Mouse (Mus musculus): ENCODE results near the gene Fam120a. TPM values are rescaled to one million over a fixed set of nuclear protein-coding genes. Genes with fewer than 3 reads are reported as not detected.

Gene Fam120a
- 126 and 134 TPM in 2 replicates for total RNA-seq (2017)

DNA sequence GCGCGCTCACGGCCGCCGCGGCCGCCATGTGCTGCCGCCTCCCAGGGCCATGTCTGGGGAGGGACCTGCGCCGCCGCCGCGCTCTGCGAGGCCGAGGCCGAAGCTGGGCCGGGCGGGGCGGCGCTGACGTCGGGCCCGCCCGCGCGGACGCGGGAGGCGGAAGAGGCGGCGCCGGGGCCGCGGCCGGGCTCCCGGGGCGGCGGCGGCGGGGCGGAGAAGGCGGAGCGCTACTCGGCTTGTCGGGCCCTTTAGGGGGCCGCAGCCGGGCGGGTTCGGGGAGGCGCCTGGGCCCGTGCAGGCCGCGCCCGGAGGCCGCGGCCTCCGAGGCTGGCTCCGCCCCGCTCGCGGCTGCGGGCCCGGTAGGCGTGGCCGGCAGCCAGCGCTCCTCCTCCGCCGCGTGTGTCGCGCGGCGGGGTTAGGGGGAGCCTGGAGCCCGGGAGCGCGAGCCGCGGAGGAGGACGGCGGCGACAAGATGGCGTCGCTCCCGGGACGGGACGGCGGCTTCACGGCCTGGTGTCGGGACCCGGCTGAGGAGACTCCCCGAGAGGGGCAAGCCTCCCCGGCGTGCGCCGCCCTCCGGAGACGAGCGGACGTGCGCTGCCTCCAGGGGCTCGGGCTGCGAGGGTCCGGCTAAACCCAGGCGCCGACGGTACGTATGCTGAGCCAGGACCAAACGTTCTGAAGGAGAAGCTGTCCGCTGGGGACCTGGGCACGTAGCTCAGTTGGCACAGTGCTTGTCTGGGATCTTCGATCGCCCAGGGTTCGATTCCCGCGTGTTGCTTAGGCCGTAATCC is at the start of gene Fam120a:
Gene Fam120a (minus strand): TSS at position 62 of the 794 bp plus-strand sequence.
- ATAC-seq (replicated peaks; ENCODE audit: low read depth, poor library complexity, severe bottlenecking), result peak; percentile 26

- no peak for ATAC-seq (replicated peaks; ENCODE audit: low read depth, poor library complexity, severe bottlenecking)
Measured at GRCm38 (mm10) chr13:49017375-49017774, 49.6 kb upstream of the Fam120a start.

DNA sequence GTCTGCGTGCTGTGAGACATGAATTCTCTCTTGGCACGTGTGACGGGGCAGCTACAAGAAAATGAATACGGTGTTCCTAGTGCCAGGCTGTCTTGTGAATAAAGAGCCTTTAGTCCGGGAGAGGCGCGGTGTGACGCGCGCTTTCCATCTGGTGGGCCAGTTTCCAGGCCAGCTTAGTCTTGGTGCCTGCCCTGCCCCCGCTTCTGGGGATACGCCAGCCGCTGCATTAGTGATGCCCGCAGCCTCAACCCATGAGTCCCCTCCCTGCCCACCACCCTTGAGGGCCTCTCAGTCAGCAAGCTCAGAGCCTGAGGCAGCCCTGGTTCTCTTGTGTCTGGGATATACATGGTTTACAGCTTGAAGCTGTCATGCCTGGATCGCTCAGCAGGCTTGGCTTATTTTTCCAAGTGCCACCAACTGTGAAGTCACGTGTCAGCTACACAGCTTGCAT is 48.5 kb upstream of the Fam120a start:
- peak; percentile 43 for ATAC-seq (replicated peaks; ENCODE audit: low read depth, poor library complexity, severe bottlenecking)

GRCm38 (mm10) chr13:49015366-49016306 is 47.8 kb upstream of the Fam120a start:
- ATAC-seq (replicated peaks; ENCODE audit: low read depth, poor library complexity, severe bottlenecking), result peak; percentile 61

DNA sequence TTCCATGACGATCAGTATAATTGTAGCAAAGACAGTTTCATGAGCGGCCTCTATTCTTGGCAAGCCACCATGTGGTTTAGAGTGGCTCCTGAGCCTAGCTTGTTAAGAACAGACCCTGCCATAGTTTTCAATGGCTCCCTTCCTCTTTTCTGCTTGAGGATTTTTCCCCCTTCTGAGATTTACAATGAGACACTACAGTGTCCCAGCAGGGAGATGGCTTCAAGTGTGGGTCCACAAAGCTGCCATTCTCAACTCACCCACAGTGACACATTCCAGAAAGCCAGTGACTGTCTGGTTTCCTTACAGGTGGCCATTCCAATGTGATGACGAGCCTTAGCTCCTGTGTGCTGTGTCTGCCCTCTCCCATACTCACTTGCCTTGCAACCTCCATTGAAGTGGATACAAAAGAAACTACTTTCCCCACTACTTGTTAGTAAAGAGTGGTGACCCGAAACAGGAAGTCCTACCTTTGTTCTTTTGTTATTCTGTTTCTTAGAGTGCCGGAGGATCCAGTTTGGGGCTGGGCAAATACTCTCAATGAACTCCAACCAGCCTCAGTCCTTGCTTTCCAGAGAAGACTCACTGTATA is 45.5 kb upstream of the Fam120a start:
- 0 out of 2 replicates have a peak, but pooled peaks have one; percentile 15 for ATAC-seq (replicated peaks; ENCODE audit: low read depth, poor library complexity, severe bottlenecking)

GRCm38 (mm10) chr13:49001691-49002090 is 33.9 kb upstream of the Fam120a start:
- no peak for ATAC-seq (replicated peaks; ENCODE audit: low read depth, poor library complexity, severe bottlenecking)

DNA sequence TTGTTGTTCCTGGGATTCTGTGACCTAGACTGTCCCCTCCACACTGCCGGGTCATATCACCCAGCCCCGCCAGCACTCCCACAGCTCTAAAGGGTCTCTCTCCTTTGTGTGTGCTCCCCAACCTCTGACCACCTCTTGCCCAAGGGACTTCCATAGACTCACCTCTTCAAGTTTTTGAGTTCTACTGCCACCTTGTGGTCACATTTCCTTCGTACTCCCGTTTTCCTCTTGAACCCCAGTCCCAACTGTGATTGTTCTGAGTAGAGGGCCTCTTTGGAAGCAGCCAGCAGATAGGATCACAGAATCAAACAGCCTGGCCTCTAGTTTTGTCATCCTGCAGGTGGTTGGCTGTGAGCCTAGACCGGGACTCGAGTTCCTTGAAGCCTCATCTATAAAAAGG is 30.8 kb upstream of the Fam120a start:
- ATAC-seq (replicated peaks; ENCODE audit: low read depth, poor library complexity, severe bottlenecking), result peak; percentile 54

DNA sequence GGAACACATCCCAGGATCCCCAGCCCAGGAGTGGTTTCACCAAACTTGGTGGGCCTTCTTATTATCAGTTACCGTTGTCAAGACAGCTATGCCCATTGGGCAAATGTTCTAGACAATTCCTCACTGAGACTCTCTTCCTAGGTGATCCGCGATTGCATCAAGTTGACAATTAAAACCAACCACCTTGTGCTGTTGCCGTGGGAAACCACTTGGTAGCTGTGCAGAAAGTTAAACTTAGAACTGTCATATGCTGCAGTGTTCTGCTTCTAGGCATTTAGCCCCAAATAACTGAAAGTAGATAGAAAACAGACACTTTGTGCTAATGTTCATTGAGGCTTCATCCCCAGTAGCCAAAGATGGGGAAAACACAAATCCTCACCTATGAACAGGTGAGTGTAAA is 28.9 kb upstream of the Fam120a start:
- ATAC-seq (replicated peaks; ENCODE audit: low read depth, poor library complexity, severe bottlenecking), result no peak

- peak; percentile 93 for ATAC-seq (replicated peaks; ENCODE audit: low read depth, poor library complexity, severe bottlenecking)
Measured at GRCm38 (mm10) chr13:48994903-48995302, 27.1 kb upstream of the Fam120a start.

GRCm38 (mm10) chr13:48992914-48993313 is 25.1 kb upstream of the Fam120a start:
- ATAC-seq (replicated peaks; ENCODE audit: low read depth, poor library complexity, severe bottlenecking), result no peak

DNA sequence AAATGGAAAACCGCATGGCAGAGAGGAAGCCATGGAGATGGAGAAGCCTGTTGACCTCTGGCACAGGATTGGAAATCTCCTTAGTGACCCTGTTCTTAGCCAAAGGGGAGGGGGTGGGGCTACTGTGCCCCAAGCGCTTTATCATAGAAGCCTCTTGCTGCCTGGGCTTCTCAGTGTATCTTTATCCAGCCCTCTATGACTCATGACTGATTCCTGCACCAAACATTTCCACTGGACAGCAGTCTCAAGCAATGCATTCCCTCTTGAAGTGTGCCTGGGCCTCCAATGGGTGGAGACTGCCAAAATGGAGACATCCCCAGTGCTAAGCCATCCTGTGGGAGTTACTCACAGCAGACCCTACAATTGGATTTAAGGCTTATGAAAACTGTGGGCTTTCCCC is 22.3 kb upstream of the Fam120a start:
- ATAC-seq (replicated peaks; ENCODE audit: low read depth, poor library complexity, severe bottlenecking), result no peak

DNA sequence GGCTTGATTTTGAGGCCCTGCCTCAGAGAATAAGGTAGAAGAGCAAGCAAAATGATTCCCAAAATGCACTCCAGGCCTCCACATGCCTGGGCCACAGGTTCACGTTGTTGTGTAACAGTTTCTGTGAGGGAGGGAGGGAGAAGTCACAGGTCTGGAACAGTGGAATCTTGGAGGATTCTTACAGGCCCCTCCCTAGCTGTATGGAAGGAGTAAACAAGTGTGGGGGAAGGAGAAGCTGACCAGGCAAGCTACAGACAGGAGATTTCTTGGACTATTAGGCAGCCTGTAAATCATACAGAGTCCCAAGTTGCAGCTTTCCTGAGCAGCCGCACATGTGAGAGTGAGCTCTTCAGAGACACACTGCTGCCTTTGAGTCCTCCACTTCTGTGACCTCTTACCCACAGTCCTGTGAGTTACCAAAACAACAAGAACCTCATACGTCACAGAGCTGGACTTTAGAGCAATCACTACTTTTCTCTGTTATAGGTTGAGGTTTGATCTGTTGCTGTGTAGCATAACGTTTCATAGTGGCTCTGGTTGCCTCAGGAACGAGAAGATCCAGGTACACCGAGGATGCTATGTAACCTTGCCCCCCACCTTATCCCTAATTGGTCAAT is 14.8 kb upstream of the Fam120a start:
- no peak for ATAC-seq (replicated peaks; ENCODE audit: low read depth, poor library complexity, severe bottlenecking)

GRCm38 (mm10) chr13:48979069-48979468 is 11.3 kb upstream of the Fam120a start:
- no peak for ATAC-seq (replicated peaks; ENCODE audit: low read depth, poor library complexity, severe bottlenecking)

DNA sequence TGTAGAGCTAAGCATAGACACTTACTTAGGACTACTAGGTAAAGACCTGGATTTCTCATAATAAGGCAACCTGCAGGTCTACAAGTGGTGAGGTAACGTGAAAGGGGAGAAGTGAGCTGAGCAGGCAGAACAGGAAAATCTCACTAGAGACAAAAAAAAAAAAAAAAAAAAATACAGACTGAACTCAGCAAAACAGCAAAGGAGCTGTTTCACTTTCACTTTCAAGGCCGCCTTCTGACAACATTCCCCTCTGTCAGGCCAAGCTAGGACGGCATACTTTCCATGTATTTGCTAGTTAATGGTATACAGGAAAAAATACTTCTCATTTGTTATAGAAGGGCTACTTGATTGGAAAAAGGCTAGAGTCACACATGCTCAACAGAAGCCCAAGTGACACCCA is 10.0 kb upstream of the Fam120a start:
- ATAC-seq (replicated peaks; ENCODE audit: low read depth, poor library complexity, severe bottlenecking), result peak; percentile 70

DNA sequence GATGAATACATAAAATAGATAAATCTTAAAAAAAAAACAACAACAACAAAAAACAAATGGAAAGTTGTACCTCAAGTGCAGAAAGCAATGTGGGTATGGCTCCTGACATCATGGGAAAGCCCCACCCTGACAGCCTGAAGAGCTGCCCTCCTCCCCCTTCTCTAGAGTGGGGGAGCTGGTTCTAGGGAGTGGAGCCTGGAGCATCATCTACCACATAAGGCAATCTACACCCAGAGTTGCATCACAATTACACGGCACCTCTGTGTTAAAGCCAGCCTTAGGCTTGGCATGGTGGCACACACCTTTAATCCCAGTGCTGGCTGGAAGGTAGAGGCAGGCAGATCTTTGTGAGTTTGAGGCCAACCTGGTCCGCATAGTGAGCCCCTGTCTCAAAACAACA is 6.9 kb upstream of the Fam120a start:
- no peak for ATAC-seq (replicated peaks; ENCODE audit: low read depth, poor library complexity, severe bottlenecking)

GRCm38 (mm10) chr13:48974266-48974665 is 6.4 kb upstream of the Fam120a start:
- ATAC-seq (replicated peaks; ENCODE audit: low read depth, poor library complexity, severe bottlenecking), result no peak

DNA sequence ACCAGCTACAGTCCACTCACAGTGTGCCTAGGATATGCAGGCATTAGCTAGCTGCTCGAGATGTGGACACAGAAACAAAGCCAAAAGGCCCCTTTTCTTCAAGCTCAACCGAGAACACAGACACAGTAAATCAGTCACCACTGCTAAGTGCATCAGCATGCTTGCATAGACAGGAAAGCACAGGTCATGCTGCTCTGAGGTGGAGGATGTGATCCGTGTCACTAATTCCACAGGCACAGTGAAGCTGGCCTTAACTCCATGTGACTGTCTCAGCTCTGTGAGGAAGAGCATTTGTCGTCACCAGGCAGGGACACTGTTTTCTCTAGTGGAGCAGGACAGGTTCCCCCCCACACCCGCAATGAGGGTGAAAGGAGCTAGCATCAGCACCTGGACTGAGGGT is 5.4 kb upstream of the Fam120a start:
- ATAC-seq (replicated peaks; ENCODE audit: low read depth, poor library complexity, severe bottlenecking), result no peak

DNA sequence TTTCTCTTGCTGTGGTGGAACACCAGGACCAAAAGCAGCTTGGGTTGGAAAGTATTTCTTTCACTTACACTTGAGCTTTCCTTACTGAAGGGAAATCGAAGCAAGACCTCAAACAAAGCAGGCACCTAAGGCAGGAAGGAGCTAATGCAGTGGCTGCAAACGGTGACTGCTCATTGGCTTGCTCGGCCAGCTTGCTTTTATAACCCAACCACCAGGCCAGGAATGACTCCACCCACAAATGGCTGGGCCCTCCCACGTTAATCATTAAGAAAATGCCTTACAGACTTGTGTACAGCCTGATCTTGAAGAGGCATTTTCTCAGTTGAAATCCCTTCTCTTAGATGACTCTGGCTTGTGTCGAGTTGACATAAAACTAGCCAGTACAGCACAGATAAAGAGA is 3.2 kb upstream of the Fam120a start:
- peak; percentile 30; the same call in 1 of the 2 replicates for ATAC-seq (replicated peaks; ENCODE audit: low read depth, poor library complexity, severe bottlenecking)

DNA sequence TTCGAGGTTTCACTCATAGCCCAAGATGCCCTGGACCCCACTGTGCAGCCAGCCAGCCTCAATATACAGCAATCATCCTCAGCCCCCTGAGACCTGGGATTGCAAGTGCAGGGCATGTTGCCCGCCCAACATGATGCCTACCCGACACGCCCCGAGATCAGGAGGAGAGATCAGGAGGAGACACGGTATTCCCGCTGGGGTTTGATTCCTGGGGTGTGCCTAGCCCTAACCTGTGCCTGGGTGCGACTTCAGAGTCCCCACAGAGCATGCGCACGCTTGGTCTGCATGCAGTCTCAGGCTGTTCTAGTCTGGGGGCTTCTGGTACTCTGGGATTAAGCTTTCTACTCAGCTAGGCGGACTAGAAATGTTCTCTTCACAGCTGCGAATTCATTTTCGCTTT is 2.7 kb upstream of the Fam120a start:
- no peak for ATAC-seq (replicated peaks; ENCODE audit: low read depth, poor library complexity, severe bottlenecking)

- no peak; the same call in 1 of the 2 replicates for ATAC-seq (replicated peaks; ENCODE audit: low read depth, poor library complexity, severe bottlenecking)
Measured at GRCm38 (mm10) chr13:48968750-48969088, 902 bp upstream of the Fam120a start.

Measured in common myeloid progenitor, adult 5-6 weeks (primary cell).